Mouse (Mus musculus) thymus, adult 2 months (tissue): Measurements from ENCODE around the gene Anapc11. TPM values are rescaled to one million over a fixed set of nuclear protein-coding genes. Genes with fewer than 3 reads are reported as not detected.
"Not testable (repeated sequence)": the region's sequence is repeated elsewhere in the genome, so short reads cannot be mapped to it uniquely, and the experiment has no call there.

ENCODE experiments used
- DNase-seq: peaks from one replicate; pipeline ENCODE4 v3.0.0; 2021
- H3K27ac ChIP-seq: fragments of 200-500 bp; 2 replicates; pipeline ENCODE4 v1.5.1; 2012; ENCODE audit warnings: low read length, control low read depth; ENCODE audit not compliant: control insufficient read depth, insufficient read depth
- H3K27me3 ChIP-seq: fragments of 200-500 bp; 2 replicates; pipeline ENCODE4 v1.6.1; 2012; ENCODE audit warnings: mild to moderate bottlenecking, low read length, moderate library complexity, mixed read lengths; ENCODE audit not compliant: control insufficient read depth, insufficient read depth
- H3K36me3 ChIP-seq: fragments of 200-500 bp; 2 replicates; pipeline ENCODE4 v1.6.1; 2012; ENCODE audit warnings: mild to moderate bottlenecking, low read length, moderate library complexity; ENCODE audit not compliant: control insufficient read depth, insufficient read depth
- H3K4me1 ChIP-seq: fragments of 200-500 bp; replicated peaks from 2 replicates; pipeline ENCODE4 v1.6.1; 2012; ENCODE audit warnings: low read length; ENCODE audit not compliant: control insufficient read depth, insufficient read depth
- H3K4me3 ChIP-seq: fragments of 200-500 bp; 2 replicates; pipeline ENCODE4 v1.5.1; 2012; ENCODE audit warnings: mild to moderate bottlenecking, low read length, control low read depth, moderate library complexity; ENCODE audit not compliant: control insufficient read depth, insufficient read depth
- CTCF ChIP-seq: fragments of 200-500 bp; IDR thresholded peaks from 2 replicates; pipeline ENCODE4 v1.5.1; 2012; ENCODE audit warnings: mild to moderate bottlenecking, control low read depth, low read length, moderate library complexity, borderline replicate concordance; ENCODE audit not compliant: control insufficient read depth, poor library complexity, insufficient read depth; ENCODE audit errors: extremely low read depth
- POLR2A ChIP-seq: fragments of 200-500 bp; IDR thresholded peaks from 2 replicates; pipeline ENCODE4 v1.6.1; 2012; ENCODE audit warnings: mild to moderate bottlenecking, low read length, control low read depth, moderate library complexity; ENCODE audit not compliant: control insufficient read depth, poor library complexity, insufficient read depth; ENCODE audit errors: extremely low read depth
- WGBS: fragments of 180-500 bp; shearing (Covaris S2); methylation state at CpG from one replicate; pipeline ENCODE4 v1.1.7; 2018; 5-methylcytosine and 5-hydroxymethylcytosine counted together
- polyA plus RNA-seq: library from polyadenylated mRNA; depleted of rRNA; stranded (reverse); fragments of >200 nt; gene quantifications from 2 replicates; pipeline ENCODE4 v1.2.3, GENCODE M21; 2012

Gene Anapc11
- polyA plus RNA-seq, 1 experiment = 140 TPM

GRCm38 (mm10) chr11:120579316-120580107, 18.7 kb upstream of the Anapc11 start:
- Histone ChIP-seq H3K27ac (no peak overlapping the region), H3K4me1 (peaks cover 23% of the 10 kb centered on the region), H3K36me3 (peaks cover 19% of the 10 kb centered on the region), H3K4me3 (peak overlapping the region; percentile 97), H3K27me3 (no peaks in the 10 kb centered on the region)
- DNase-seq = peak; percentile 84
- peak; percentile 77; the same call in 1 of the 2 replicates for TF ChIP-seq CTCF
- no peak for TF ChIP-seq POLR2A
- 69% methylated on average over 15 of the region's 15 CpGs for WGBS

GRCm38 (mm10) chr11:120580190-120580589, 18.0 kb upstream of the Anapc11 start:
- 49% methylated on average over 7 of the region's 7 CpGs for WGBS
- Histone ChIP-seq H3K27me3 (no peaks in the 10 kb centered on the region), H3K4me3 (peak overlapping the region; percentile 97), H3K27ac (peak overlapping the region; percentile 51), H3K36me3 (peaks cover 19% of the 10 kb centered on the region), H3K4me1 (peaks cover 23% of the 10 kb centered on the region)
- TF ChIP-seq CTCF (no peak), POLR2A (no peak)
- DNase-seq = peak; percentile 26

- Histone ChIP-seq H3K4me3 (peak overlapping the region; percentile 97), H3K27me3 (no peaks in the 10 kb centered on the region), H3K4me1 (peaks cover 23% of the 10 kb centered on the region), H3K36me3 (peaks cover 19% of the 10 kb centered on the region), H3K27ac (peak overlapping the region; percentile 51)
- 1% methylated on average over 44 of the region's 44 CpGs for WGBS
- DNase-seq = peak; percentile 47
- TF ChIP-seq CTCF = no peak
- no peak for TF ChIP-seq POLR2A
These were observed 17.3 kb upstream of the Anapc11 start for GRCm38 (mm10) chr11:120580871-120581331.

GRCm38 (mm10) chr11:120581490-120582267, 16.5 kb upstream of the Anapc11 start, which contains the start of gene Arhgdia:
Gene Arhgdia, minus strand, starts transcription at chr11:120581624.
- H3K27me3 ChIP-seq = no peaks in the 10 kb centered on the region
- TF ChIP-seq POLR2A (peak; percentile 97), CTCF (peak; percentile 72; the same call in 1 of the 2 replicates)
- peak within 1 kb of the TSS; percentile 97 for H3K4me3 ChIP-seq
- 2% methylated on average over 75 of the region's 75 CpGs for WGBS
- peak within 1 kb of the TSS; percentile 51 for H3K27ac ChIP-seq
- peaks cover 23% of the 10 kb centered on the region for H3K4me1 ChIP-seq
- DNase-seq = peak; percentile 87
- H3K36me3 ChIP-seq = peaks cover 22% of the 10 kb centered on the region

- Histone ChIP-seq H3K27ac (peak overlapping the region; percentile 27), H3K27me3 (no peaks in the 10 kb centered on the region), H3K36me3 (peaks cover 29% of the 10 kb centered on the region), H3K4me3 (peak overlapping the region; percentile 97), H3K4me1 (peaks cover 23% of the 10 kb centered on the region)
- TF ChIP-seq POLR2A (no peak), CTCF (no peak)
- WGBS = 57% methylated on average over 8 of the region's 8 CpGs
- peak; percentile 68 for DNase-seq
These were observed 15.8 kb upstream of the Anapc11 start for GRCm38 (mm10) chr11:120582268-120582981.

GRCm38 (mm10) chr11:120582982-120583293, 15.3 kb upstream of the Anapc11 start:
- Histone ChIP-seq H3K36me3 (peaks cover 29% of the 10 kb centered on the region), H3K4me1 (peaks cover 23% of the 10 kb centered on the region)
- H3K27ac ChIP-seq, H3K27me3 ChIP-seq, DNase-seq, H3K4me3 ChIP-seq: not testable (repeated sequence)
- WGBS = 94% methylated on average over 2 of the region's 2 CpGs

- TF ChIP-seq POLR2A (no peak), CTCF (no peak)
- H3K4me1 ChIP-seq = peaks cover 23% of the 10 kb centered on the region
- peaks cover 29% of the 10 kb centered on the region for H3K36me3 ChIP-seq
- H3K4me3 ChIP-seq = no peak overlapping the region
- 94% methylated on average over 1 of the region's 1 CpGs for WGBS
- H3K27me3 ChIP-seq = no peaks in the 10 kb centered on the region
- H3K27ac ChIP-seq = no peak overlapping the region
- DNase-seq = no peak
These were observed 14.3 kb upstream of the Anapc11 start for GRCm38 (mm10) chr11:120583937-120584336.
